Mouse (Mus musculus): Measurements from ENCODE around the gene Usp39. TPM values are rescaled to one million over a fixed set of nuclear protein-coding genes. Genes with fewer than 3 reads are reported as not detected.

Usp39 gene
- polyA plus RNA-seq, 1 experiment from 2014 or later = 32.4 TPM

DNA sequence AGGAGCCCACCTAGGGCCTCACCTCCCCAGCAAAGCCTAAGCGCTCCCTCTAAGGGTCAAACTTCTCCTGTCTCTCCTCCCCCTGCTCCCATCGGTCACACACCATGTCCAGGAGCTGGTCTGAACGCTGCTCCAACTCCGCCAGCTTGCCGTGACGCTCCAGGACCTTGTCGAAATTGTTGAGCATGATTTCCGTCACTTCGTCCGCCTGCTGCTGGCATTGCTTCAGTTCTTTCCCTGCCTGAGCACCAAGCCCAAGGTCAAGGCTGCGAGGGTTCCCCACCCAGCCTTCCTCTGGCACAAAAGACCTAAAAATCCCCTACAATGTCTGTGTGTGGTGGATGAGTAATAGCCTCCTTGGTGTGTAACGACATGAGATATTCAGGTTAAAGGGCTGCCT lies 25.1 kb upstream of the Usp39 start:
- 74% methylated on average over 12 of the region's 12 CpGs for WGBS
- Histone ChIP-seq H3K27ac (replicated peaks in 1 of 2; ENCODE audit: control insufficient read depth in 1 of 2, insufficient read depth in 1 of 2, low read depth in 2 of 2, low read length in 2 of 2) (peak overlapping the region; percentile 31 to 82; a peak in 2 of 4 replicates), H3K36me3 (ENCODE audit: control insufficient read depth, insufficient read depth, low read length) (peaks cover 10% of the 10 kb centered on the region), H3K4me1 (ENCODE audit: control insufficient read depth in 2 of 2, insufficient read depth in 2 of 2, low read length in 2 of 2) (peaks cover 23 to 28% of the 10 kb centered on the region in 2 experiments), H3K9me3 (ENCODE audit: control insufficient read depth, low read length) (no peaks in the 10 kb centered on the region), H3K4me2 (ENCODE audit: low read length) (no peak overlapping the region), H3K9ac (ENCODE audit: low read length) (no peak overlapping the region), H3K27me3 (ENCODE audit: control insufficient read depth, insufficient read depth, low read length) (no peaks in the 10 kb centered on the region), H3K4me3 (ENCODE audit: control insufficient read depth in 1 of 2, insufficient read depth in 1 of 2, low read depth in 1 of 2, low read length in 2 of 2) (no peak overlapping the region)
- ATAC-seq (ENCODE audit: insufficient number of reproducible peaks, insufficient read depth, low FRiP score, low read depth) = no peak

DNA sequence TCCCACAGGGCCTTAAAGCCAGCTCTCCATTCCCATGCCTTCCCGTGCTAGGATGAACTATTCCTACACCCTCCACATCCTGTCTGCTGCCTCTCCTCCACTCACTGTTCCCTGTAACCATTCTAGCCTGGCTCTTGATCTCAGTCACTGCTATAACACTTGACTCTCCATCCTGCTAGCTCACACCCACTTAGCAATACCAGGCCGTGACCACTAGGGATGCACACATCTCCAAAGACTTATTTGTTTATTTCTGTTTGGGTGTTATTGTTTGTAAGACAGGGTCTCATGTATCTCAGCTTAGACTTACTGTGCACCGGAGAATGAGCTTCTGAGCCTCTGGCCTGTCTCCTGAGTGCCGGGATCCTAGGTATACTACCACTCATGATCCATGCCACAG lies 24.6 kb upstream of the Usp39 start:
- H3K27ac ChIP-seq (replicated peaks in 1 of 2; ENCODE audit: control insufficient read depth in 1 of 2, insufficient read depth in 1 of 2, low read depth in 2 of 2, low read length in 2 of 2) = peak overlapping the region in 1 of 2 experiments; percentile 82; a peak in 1 of 4 replicates
- WGBS = 68% methylated on average over 4 of the region's 4 CpGs
- no peak for ATAC-seq (ENCODE audit: insufficient number of reproducible peaks, insufficient read depth, low FRiP score, low read depth)
- H3K27me3 ChIP-seq (ENCODE audit: control insufficient read depth, insufficient read depth, low read length) = no peaks in the 10 kb centered on the region
- peaks cover 10% of the 10 kb centered on the region for H3K36me3 ChIP-seq (ENCODE audit: control insufficient read depth, insufficient read depth, low read length)
- H3K9me3 ChIP-seq (ENCODE audit: control insufficient read depth, low read length) = no peaks in the 10 kb centered on the region
- peaks cover 23 to 28% of the 10 kb centered on the region in 2 experiments for H3K4me1 ChIP-seq (ENCODE audit: control insufficient read depth in 2 of 2, insufficient read depth in 2 of 2, low read length in 2 of 2)
- no peak overlapping the region for H3K9ac ChIP-seq (ENCODE audit: low read length)
- no peak overlapping the region for H3K4me3 ChIP-seq (ENCODE audit: control insufficient read depth in 1 of 2, insufficient read depth in 1 of 2, low read depth in 1 of 2, low read length in 2 of 2)
- H3K4me2 ChIP-seq (ENCODE audit: low read length) = no peak overlapping the region

DNA sequence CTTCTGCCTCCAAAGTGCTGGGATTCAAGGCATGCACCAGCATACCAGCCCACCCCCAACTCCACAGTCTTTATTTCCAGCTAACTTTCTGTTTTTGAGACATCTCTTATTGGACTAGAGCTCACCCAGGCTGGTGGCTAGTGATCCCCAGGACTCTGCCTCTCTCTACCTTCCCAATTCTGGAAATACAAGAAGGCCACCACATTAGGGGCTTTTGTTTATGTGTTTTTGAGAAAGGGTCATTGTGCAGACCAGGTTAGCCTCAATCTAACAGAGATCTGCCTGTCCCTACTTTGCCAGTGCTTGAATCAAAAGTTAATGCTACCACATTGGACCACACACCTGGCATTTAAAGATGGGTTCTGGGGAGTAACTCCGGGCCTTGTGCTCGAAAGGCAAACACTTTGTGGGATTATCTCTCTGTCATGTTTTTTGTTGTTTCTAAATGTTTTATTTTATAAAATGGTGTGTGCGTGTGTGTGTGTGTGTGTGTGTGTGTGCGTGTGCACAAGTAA lies 22.5 kb upstream of the Usp39 start:
- H3K4me2 ChIP-seq (ENCODE audit: low read length) = no peak overlapping the region

DNA sequence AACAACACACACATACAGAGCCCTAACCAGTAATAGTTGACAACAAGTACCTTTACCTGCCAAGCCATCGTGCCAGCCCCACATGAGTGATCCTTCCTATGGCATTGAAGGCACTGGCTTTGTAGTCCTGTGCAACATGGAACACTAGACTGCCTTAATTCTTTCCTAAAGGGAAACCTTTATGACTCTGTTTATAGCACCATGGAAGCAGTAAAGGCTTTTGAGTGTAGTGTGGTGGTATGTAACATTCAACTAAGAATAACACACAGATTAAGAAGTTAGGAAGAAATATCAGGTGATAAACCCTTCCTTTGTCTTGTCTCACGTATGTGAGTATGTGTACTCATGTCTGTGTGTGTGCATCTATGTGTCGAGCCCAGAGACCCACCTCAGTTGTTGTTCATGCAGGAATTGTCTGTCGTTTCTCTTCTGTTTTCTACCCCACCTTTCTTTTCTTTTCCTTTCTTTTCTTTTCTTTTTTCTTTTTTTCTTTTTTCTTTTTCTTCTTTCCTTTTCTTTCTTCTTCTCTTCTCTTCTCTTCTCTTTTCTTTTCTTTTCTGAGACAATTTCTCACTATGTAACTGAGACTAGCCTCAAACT lies 22.0 kb upstream of the Usp39 start, which contains the start of gene Rnf181:
Gene Rnf181, minus strand, starts transcription at position 113 of the 600 bp plus-strand sequence.
- H3K4me2 ChIP-seq (ENCODE audit: low read length) = no peak within 1 kb of the TSS
- H3K27me3 ChIP-seq (ENCODE audit: control insufficient read depth, insufficient read depth, low read length) = no peaks in the 10 kb centered on the region
- peaks cover 10% of the 10 kb centered on the region for H3K36me3 ChIP-seq (ENCODE audit: control insufficient read depth, insufficient read depth, low read length)
- H3K4me3 ChIP-seq (ENCODE audit: control insufficient read depth in 1 of 2, insufficient read depth in 1 of 2, low read depth in 1 of 2, low read length in 2 of 2) = no peak within 1 kb of the TSS
- no peak within 1 kb of the TSS for H3K9ac ChIP-seq (ENCODE audit: low read length)
- ATAC-seq (ENCODE audit: insufficient number of reproducible peaks, insufficient read depth, low FRiP score, low read depth) = no peak
- H3K4me1 ChIP-seq (ENCODE audit: control insufficient read depth in 2 of 2, insufficient read depth in 2 of 2, low read length in 2 of 2) = peaks cover 15 to 17% of the 10 kb centered on the region in 2 experiments
- H3K9me3 ChIP-seq (ENCODE audit: control insufficient read depth, low read length) = no peaks in the 10 kb centered on the region
- no peak within 1 kb of the TSS for H3K27ac ChIP-seq (replicated peaks in 1 of 2; ENCODE audit: control insufficient read depth in 1 of 2, insufficient read depth in 1 of 2, low read depth in 2 of 2, low read length in 2 of 2)
- WGBS = 73% methylated on average over 4 of the region's 4 CpGs

More for the DNA sequence above, 22.5 kb upstream of the Usp39 start:
- ATAC-seq (ENCODE audit: insufficient number of reproducible peaks, insufficient read depth, low FRiP score, low read depth) = no peak
- Histone ChIP-seq H3K4me3 (ENCODE audit: control insufficient read depth in 1 of 2, insufficient read depth in 1 of 2, low read depth in 1 of 2, low read length in 2 of 2) (no peak overlapping the region), H3K9ac (ENCODE audit: low read length) (no peak overlapping the region), H3K27ac (replicated peaks in 1 of 2; ENCODE audit: control insufficient read depth in 1 of 2, insufficient read depth in 1 of 2, low read depth in 2 of 2, low read length in 2 of 2) (no peak overlapping the region), H3K27me3 (ENCODE audit: control insufficient read depth, insufficient read depth, low read length) (no peaks in the 10 kb centered on the region), H3K9me3 (ENCODE audit: control insufficient read depth, low read length) (no peaks in the 10 kb centered on the region), H3K4me1 (ENCODE audit: control insufficient read depth in 2 of 2, insufficient read depth in 2 of 2, low read length in 2 of 2) (peaks cover 15 to 17% of the 10 kb centered on the region in 2 experiments), H3K36me3 (ENCODE audit: control insufficient read depth, insufficient read depth, low read length) (peaks cover 10% of the 10 kb centered on the region)
- 80% methylated on average over 4 of the region's 4 CpGs for WGBS

DNA sequence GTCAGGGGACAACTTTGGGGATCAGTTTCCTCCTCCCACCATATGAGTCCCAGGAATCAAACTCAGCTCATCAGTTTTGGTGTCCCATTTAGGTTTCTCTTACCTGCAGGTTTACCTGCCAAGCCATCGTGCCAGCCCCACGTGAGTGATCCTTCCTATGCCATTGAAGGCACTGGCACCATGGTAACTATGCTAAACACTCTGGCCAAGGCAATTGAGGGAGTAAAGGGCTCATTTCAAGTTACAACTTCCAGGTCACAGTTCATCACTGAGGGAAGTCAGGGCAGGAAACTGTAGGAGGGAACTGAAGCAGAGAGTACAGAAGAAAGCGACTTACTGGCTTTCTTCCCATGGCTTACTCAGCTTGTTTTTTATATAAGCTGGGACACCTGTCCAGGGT lies 21.3 kb upstream of the Usp39 start:
- no peak overlapping the region for H3K27ac ChIP-seq (replicated peaks in 1 of 2; ENCODE audit: control insufficient read depth in 1 of 2, insufficient read depth in 1 of 2, low read depth in 2 of 2, low read length in 2 of 2)
- H3K27me3 ChIP-seq (ENCODE audit: control insufficient read depth, insufficient read depth, low read length) = no peaks in the 10 kb centered on the region
- WGBS = 61% methylated on average over 3 of the region's 3 CpGs
- peaks cover 10% of the 10 kb centered on the region for H3K36me3 ChIP-seq (ENCODE audit: control insufficient read depth, insufficient read depth, low read length)
- peaks cover 15 to 17% of the 10 kb centered on the region in 2 experiments for H3K4me1 ChIP-seq (ENCODE audit: control insufficient read depth in 2 of 2, insufficient read depth in 2 of 2, low read length in 2 of 2)
- no peaks in the 10 kb centered on the region for H3K9me3 ChIP-seq (ENCODE audit: control insufficient read depth, low read length)
- H3K9ac ChIP-seq (ENCODE audit: low read length) = no peak overlapping the region
- ATAC-seq (ENCODE audit: insufficient number of reproducible peaks, insufficient read depth, low FRiP score, low read depth) = no peak
- no peak overlapping the region for H3K4me3 ChIP-seq (ENCODE audit: control insufficient read depth in 1 of 2, insufficient read depth in 1 of 2, low read depth in 1 of 2, low read length in 2 of 2)
- H3K4me2 ChIP-seq (ENCODE audit: low read length) = no peak overlapping the region

DNA sequence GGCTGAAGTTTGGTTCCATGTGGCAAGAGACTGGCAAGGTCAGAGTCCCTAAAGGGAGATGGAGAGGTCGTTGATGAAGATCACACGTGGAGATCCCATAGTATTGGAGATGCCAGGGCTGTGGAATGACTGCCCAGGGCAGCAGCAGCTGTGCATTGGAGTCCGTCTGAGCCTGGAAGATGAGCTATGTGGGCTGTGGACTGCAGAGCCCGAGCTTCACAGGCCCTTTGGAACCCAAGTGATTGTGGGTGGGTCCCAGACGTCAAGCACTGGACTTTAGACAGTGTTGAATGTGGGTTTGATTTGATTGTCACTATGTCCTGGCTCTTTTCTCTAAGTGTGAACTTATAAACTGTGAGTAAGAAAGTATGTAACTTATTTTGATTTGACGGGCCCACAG lies 20.0 kb upstream of the Usp39 start:
- Histone ChIP-seq H3K9me3 (ENCODE audit: control insufficient read depth, low read length) (no peaks in the 10 kb centered on the region), H3K4me2 (ENCODE audit: low read length) (no peak overlapping the region), H3K36me3 (ENCODE audit: control insufficient read depth, insufficient read depth, low read length) (peaks cover 19% of the 10 kb centered on the region), H3K9ac (ENCODE audit: low read length) (no peak overlapping the region), H3K27me3 (ENCODE audit: control insufficient read depth, insufficient read depth, low read length) (no peaks in the 10 kb centered on the region), H3K4me1 (ENCODE audit: control insufficient read depth in 2 of 2, insufficient read depth in 2 of 2, low read length in 2 of 2) (peaks cover 17 to 18% of the 10 kb centered on the region in 2 experiments), H3K4me3 (ENCODE audit: control insufficient read depth in 1 of 2, insufficient read depth in 1 of 2, low read depth in 1 of 2, low read length in 2 of 2) (no peak overlapping the region), H3K27ac (replicated peaks in 1 of 2; ENCODE audit: control insufficient read depth in 1 of 2, insufficient read depth in 1 of 2, low read depth in 2 of 2, low read length in 2 of 2) (no peak overlapping the region)
- ATAC-seq (ENCODE audit: insufficient number of reproducible peaks, insufficient read depth, low FRiP score, low read depth) = no peak
- WGBS = 60% methylated on average over 6 of the region's 6 CpGs

DNA sequence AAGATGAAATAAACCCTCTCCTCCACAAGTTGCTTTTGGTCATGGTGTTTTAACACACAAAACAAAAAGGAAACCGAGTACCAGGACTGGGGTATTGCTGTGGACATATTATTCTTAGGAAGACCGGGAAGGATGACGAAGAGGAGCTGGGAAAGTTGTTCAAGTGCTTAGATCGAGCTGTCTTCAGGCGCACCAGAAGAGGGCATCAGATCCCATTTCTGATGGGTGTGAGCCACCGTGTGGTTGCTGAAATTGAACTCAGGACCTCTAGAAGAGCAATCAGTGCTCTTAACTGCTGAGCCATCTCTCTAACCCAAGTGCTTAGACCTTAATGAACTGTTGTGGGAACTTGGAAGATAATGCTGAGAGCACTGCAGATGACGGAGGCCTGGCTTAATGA lies 19.0 kb upstream of the Usp39 start:
- Histone ChIP-seq H3K4me3 (ENCODE audit: control insufficient read depth in 1 of 2, insufficient read depth in 1 of 2, low read depth in 1 of 2, low read length in 2 of 2) (no peak overlapping the region), H3K4me2 (ENCODE audit: low read length) (no peak overlapping the region), H3K9ac (ENCODE audit: low read length) (no peak overlapping the region), H3K9me3 (ENCODE audit: control insufficient read depth, low read length) (no peaks in the 10 kb centered on the region), H3K4me1 (ENCODE audit: control insufficient read depth in 2 of 2, insufficient read depth in 2 of 2, low read length in 2 of 2) (peaks cover 14 to 15% of the 10 kb centered on the region in 2 experiments), H3K27me3 (ENCODE audit: control insufficient read depth, insufficient read depth, low read length) (no peaks in the 10 kb centered on the region), H3K36me3 (ENCODE audit: control insufficient read depth, insufficient read depth, low read length) (peaks cover 25% of the 10 kb centered on the region), H3K27ac (replicated peaks in 1 of 2; ENCODE audit: control insufficient read depth in 1 of 2, insufficient read depth in 1 of 2, low read depth in 2 of 2, low read length in 2 of 2) (no peak overlapping the region)
- ATAC-seq (ENCODE audit: insufficient number of reproducible peaks, insufficient read depth, low FRiP score, low read depth) = no peak
- 41% methylated on average over 7 of the region's 7 CpGs for WGBS
